Mouse (Mus musculus) megakaryocyte, embryonic 14.5 days (primary cell): ENCODE data around the gene Trmt11.

ENCODE experiments used
- FLI1 ChIP-seq: IDR thresholded peaks from 2 replicates; pipeline ENCODE4 v1.6.1; 2012; ENCODE audit warnings: low read length, inconsistent platforms, mixed read lengths
- GATA1 ChIP-seq: IDR thresholded peaks from 3 replicates; pipeline ENCODE4 v1.6.1; 2012; ENCODE audit warnings: mixed read lengths, low read length, inconsistent platforms, borderline replicate concordance

DNA sequence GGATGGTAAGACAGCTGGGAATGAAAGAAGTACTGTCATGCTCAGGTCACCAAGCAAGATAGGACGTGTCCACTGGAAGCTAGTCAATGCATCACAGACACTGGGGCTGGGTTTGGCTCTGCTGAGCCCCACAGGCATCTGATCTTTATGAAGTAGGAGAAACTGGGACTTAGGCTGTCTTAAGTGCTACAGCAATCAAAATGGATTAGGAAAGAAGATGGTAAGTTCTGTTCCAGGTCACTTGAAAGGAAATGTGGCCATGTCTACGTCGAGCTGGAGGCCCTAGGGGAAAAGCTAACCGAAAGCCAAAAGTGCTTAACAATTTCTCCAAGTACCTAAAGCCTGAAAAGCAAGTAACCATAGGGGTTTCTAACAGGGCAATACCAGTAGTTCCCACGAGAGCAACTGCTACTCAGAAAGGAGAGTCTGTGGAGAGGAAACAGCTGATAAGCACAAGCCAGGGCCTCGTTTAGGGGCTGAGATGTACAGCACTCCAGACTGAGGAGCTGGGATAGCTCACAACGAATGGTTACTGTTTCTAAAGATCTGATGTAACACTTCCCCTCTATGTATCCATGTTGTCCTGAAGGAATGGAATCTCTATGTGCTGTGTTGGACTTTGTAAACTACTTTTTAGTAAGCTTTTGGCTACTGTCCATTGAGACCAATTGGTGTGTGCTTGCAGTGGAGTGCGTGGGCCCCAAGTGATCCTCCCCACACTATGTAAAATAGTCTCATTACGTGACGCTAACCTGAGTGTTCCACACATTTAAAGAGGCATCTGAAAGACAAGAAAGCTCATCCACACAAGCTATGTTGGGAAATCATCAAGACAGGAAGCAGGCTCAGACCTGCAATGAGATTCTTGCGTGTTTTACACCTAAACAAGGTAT lies 44.6 kb downstream of the Trmt11 start:
- TF ChIP-seq GATA1 (no peak), FLI1 (no peak)
